Mouse (Mus musculus) right cerebral cortex, adult 18-20 months (tissue): ENCODE data around the gene Krt83.
A peak's percentile ranks its signal among the peaks of the same experiment; 100 is the strongest.
"Not testable (repeated sequence)": the region's sequence is repeated elsewhere in the genome, so short reads cannot be mapped to it uniquely, and the experiment has no call there.

Source experiments
- DNase-seq: peaks from one replicate; pipeline ENCODE4 v3.0.0; 2022; ENCODE audit warnings: mixed read lengths

The Krt83 gene

DNA sequence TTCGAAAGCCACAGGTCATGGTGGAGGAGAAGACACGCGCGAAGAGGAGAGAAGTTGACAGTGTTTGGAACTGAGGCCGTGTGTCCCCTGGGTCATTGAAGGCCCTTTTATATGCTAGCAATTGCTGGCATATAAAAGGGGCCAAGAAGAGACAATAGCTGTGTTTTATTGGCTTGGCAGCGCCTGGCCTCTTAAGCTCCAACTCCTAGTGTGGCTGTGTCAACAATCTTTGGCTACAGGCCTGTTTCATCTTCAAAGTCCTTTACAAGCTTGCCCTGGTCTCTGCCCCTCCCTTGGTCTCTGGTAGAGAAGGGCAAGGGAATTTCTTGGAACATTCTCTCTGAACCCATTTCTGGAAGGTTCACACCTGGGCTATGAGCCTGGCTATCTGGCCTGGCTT, at the start of gene Krt83:
Gene Krt83, minus strand, starts transcription at position 82 of the 400 bp plus-strand sequence.
- no peak for DNase-seq

DNA sequence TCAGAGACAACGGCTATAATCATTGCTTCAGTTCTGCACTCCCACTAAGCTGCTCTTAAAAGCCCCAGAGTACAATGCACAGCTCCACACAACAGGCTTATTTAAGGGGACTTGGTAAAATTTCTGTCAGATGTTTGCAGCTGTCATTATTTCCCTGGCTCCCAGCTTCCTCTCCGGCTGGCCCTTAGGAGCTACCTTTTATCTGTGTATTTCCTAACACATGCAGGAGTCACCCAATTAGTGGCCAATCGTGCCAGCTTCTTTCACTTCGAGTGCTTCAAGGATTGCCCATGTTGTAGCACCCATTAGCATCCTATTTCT, 47.2 kb upstream of the Krt83 start:
- DNase-seq = no peak

DNA sequence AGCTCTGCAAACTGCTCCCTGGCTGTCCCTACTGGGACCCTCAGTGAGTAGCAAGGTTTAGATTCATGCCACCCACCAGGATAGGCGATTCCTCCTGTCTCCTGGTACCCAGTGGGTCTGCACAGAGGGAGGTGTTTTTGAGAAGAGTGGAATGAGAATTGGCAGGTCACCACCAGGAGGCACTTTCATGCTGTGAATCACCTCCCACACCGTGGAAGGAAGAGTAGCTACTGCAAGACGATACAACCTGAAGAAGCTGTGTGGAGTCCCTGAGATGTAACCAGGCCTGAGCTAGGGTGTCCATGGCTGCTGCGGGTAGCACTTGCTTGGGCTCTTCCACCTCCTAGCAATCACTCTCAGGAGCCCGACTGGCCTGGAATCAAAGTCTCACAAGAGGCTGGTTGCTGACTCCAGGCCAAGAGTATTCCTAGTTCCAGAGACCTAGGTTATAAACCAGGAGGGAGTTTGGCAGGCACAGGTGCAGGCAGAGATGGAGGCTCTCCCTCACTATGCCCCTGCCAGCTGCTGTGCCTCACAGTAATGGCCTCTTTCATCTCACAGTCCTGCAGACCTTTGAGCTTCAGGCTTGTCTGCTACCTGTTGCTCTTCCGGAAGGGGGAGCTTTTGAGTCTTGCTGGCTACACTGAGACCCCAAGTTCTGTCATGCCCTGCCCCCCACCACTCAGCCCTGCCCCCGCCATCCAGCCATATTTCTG, 46.7 kb upstream of the Krt83 start:
- no peak for DNase-seq

DNA sequence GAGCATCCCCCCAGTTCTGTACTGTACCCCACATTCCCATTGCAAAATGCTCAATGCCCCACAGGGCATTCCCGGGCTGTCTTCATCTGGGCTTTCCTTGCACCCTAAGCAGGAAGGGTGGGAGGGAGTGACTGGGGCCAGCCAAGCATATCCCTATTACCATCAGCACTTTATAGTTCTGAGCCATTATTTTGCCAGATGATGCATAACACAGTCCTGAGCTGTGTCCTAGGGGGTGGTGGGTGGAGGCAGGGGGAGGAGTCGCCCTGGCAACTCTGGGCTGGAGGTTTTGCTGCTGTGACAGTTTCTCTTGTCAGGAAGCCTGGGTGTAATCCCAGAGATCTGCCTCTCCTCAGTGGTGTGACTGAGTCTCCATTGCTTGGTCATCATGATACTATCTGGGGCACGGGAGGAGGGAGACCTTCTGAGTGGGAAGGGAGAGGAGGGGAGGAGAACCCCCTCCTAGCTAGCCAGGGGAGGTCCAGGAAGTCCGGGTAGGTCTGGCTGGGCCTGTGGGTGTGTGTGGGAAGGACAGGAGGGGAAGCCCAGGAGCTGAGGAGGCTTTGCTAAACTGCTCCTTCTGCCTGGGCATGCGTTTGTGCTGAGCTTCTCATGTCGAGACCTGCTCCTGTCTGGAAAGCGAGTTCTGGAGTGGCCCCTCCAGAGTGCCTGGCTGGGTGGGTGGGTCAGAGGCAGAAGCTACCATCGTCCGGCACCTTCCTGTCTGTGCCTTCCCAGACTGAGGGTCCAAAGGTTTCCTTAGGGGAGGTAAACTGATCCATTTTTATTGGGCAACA, 44.9 kb upstream of the Krt83 start:
- DNase-seq = peak; percentile 30

DNA sequence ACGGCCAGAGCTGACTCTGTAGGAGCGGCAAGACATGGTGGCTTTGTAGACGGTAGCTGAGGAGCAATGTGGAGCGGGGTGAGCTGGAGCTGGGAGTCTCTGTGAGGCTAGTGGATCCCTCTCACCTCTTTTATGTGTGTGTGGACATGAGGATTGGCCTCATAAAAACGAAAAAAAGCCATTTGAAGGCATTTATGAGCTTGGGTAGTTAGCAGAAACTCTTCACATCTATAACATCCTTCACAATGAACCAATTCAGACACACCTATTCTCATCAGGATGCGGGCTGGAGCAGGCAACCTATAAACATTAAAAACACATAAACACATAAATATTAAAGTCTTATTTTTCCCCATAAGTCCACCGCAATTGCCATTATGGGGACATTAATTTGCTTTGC, 41.4 kb upstream of the Krt83 start, which contains the start of gene Krt84:
Gene Krt84, minus strand, starts transcription at position 101 of the 400 bp plus-strand sequence.
- no peak for DNase-seq

GRCm38 (mm10) chr15:101522556-101523232, 31.4 kb upstream of the Krt83 start:
- DNase-seq = no peak

GRCm38 (mm10) chr15:101519792-101520191, 28.5 kb upstream of the Krt83 start:
- peak; percentile 76 for DNase-seq

DNA sequence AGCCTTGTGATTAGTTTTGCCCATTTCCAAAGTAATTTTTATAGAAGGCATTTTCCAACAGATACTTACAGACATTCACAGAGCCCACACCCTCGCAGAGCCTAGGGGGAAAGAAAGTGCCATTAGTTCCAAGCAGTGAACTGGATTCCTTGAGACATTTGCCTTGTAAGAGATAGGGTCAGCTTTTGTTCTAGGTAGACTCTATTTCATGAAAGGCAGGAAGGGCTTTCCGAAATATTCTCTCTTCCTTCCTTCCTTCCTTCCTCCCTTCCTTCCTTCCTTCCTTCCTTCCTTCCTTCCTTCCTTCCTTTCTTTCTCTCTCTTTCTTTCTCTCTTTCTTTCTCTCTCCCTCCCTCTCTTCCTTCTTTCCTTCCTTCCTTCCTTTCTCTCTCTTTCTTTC, 25.8 kb upstream of the Krt83 start, which contains the start of gene Gm49425:
Gene Gm49425, minus strand, starts transcription at position 101 of the 400 bp plus-strand sequence.
- not testable (repeated sequence) for DNase-seq

DNA sequence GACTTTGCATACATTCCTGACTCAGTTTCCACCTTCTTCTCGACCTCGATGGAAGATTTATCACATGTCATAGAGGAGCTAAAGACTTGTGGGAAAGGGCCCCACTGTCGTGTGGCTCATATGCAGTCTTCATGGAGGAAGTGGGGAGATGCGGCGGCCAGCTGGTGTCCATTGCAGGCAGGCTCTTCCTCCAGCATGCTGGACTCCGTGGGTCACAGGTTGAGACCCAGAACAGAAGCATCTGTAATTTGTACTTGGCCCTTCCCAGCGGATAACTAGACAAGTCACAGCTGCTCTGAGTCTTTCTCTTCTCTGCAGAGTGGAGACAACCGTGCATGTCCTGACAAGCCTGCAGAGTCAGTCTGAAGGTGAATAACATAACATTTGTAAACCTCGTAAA, 16.9 kb upstream of the Krt83 start:
- DNase-seq = no peak

- no peak for DNase-seq
Measured at GRCm38 (mm10) chr15:101506896-101507758, 15.8 kb upstream of the Krt83 start.

- DNase-seq = peak; percentile 23
Measured at GRCm38 (mm10) chr15:101497181-101497580, 5.9 kb upstream of the Krt83 start.

- no peak for DNase-seq
Measured at GRCm38 (mm10) chr15:101495266-101495665, 4.0 kb upstream of the Krt83 start.

DNA sequence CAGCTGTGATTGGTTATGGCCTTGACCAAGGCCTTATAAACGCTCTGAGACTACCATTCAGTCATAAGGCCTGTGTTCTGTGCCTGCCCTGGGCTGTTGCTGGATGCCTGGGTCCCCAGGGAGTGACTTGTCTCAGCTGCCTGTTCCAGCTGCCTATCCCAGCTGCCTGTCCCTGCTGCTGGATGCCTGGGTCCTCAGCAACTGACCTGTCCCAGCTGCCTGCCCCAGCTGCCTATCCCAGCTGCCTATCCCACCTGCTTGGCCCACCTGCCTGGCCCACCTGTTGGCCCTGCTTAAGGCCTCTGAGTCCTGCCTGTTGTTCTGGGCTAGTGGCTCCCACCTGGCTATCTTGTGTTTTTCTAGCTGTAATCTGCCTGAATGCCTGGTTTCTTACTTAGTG, 2.9 kb upstream of the Krt83 start:
- DNase-seq = no peak

DNA sequence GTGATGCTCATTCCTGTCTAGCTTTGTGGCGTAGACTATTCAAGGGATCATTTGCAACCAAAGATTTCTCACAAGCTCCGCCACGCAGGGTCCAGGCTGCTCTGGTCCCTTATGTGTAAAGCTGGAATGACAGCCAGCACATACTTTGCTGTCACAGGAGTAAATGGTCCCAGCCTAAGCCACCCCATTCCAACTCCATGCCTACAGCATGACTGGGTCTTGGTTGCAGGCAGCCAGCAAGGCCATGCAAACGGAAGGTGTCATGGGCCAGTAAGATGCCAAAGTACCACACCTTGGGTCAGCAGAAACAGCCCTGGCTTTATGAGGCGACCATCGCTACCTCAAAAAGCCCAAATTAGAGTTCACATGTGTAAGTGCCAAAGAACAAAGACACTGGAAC, 2.4 kb upstream of the Krt83 start:
- no peak for DNase-seq

DNA sequence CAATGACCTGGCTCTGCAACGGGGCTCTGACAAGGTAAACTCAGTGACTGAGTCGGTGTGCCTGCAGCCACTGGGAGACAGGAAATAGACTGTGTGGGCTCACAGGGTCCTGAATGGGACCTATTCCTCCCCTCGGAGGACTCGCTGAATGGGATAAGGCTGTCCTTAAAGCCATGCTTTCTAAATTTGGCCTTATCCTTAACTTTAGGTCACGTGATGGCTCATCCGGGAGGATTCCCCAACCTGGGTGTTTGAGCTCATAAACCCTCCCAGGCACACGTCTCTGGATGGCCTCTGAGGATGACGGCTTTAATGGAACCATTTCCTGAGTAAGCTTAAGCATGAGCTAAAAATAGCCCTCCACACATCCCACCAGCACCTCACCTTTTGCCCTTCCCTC, 1.4 kb upstream of the Krt83 start:
- DNase-seq = no peak

GRCm38 (mm10) chr15:101485911-101486635, 5.2 kb downstream of the Krt83 start:
- peak; percentile 66 for DNase-seq

DNA sequence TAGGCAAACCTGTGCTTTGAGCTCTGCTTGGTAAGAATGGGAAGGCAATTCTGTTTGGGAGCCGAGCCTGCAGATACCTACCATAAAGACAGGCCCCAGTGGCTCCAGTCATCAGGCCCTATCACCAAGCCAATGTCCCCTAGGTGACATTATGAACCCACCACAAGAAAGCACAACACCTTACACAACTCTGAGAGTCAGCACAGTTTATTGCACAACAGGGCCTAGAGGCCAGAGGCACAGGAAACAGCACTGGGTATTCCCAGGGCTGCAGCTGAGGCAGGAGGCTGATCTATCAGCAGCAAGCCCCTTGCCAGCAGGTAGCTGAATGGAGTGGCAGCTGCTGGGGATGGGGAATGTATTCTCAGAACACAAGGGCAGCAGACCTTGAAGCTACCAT, 6.4 kb downstream of the Krt83 start:
- DNase-seq = no peak

DNA sequence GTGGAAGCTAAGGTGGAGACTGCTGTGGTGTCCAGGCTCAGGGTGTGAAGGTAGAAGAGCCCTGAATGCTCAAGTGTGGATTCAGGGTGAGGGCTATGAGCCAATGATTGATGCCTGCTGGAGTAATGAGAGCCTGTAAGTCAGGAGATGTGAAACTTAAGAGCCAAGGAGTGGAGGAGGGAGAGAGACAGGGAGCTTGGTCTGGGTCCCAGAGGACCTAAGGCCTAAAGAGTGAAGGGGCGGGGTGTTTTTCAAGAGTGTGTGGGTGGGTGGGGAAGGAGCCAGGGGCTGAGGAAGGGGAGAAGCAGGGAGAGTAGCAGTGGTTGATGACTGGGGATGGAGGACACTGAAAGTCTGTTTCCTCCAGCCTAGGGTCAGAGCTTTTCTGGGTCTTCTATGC, 7.7 kb downstream of the Krt83 start:
- no peak for DNase-seq

DNA sequence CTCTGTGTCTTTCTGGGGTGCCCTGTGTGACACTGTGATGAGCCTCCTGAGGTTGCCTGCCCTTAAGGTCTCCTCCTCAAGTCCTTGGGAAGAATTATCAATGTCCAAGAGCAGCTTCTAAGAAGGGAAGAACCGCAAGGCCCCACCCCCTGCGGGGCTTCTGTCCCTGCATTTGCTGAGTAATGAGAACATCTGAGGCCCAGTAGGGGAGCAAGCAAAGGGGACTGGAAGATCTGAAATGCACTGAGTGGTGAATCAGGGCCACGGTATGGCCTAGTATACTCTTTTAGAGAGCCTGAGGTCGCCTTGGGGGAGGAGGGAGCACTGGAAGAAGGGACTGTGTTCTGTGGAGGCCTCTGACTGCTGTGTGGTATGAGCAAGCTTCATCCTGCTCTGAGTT, 9.3 kb downstream of the Krt83 start:
- no peak for DNase-seq

- DNase-seq = no peak
Measured at GRCm38 (mm10) chr15:101479666-101480060, 11.6 kb downstream of the Krt83 start.

GRCm38 (mm10) chr15:101479007-101479665, 12.2 kb downstream of the Krt83 start:
- DNase-seq = peak; percentile 34
